Mouse (Mus musculus) right cerebral cortex, postnatal 4 days (tissue): ENCODE measurements around the gene Daxx.
"Not testable (repeated sequence)": the region's sequence is repeated elsewhere in the genome, so short reads cannot be mapped to it uniquely, and the experiment has no call there.

Experiments used
- DNase-seq: peaks from one replicate; pipeline ENCODE4 v3.0.0-alpha.2; 2022

Daxx gene

GRCm38 (mm10) chr17:33909077-33909868 lies at the start of gene Daxx:
TSS of gene Daxx (plus strand) at chr17:33909414.
- DNase-seq, result peak; percentile 97

DNA sequence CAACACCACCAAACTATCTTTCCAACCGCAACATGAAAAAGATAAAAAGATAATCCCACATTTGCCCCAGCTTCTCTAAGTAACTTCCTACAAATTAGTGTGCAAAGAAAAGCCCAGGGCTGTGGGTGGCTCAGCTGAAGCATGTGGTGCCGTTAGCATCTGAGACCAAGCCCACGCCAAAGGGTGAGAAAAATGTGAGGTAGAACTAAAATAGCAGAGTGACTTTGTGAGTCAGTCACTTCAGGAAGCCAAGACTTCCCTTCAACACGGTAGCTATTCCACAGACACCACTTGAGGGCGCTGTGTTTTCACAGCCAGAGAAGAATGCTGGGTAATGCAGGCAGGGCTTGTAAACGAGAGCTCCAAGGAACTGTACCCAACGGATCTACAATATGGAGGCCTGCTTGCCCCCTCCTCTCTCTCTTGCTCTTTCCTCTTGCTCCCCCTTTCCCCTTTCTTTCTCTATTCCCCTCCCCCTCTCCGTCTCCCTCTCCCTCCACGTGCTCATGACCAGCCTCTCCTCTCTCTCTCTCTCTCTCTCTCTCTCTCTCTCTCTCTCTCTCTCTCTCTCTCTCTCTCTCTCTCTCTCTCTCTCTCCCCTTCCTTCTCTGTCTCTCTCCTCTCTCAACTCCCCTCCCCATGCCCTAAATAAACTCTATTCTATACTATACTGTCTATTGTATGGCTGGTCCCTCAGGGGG lies 43.7 kb upstream of the Daxx start:
- DNase-seq, result peak; percentile 11

- not testable (repeated sequence) for DNase-seq
Observed at GRCm38 (mm10) chr17:33873537-33873936, 35.7 kb upstream of the Daxx start, which contains the start of gene Gm7029. TSS of gene Gm7029 (plus strand) at chr17:33873837.

DNA sequence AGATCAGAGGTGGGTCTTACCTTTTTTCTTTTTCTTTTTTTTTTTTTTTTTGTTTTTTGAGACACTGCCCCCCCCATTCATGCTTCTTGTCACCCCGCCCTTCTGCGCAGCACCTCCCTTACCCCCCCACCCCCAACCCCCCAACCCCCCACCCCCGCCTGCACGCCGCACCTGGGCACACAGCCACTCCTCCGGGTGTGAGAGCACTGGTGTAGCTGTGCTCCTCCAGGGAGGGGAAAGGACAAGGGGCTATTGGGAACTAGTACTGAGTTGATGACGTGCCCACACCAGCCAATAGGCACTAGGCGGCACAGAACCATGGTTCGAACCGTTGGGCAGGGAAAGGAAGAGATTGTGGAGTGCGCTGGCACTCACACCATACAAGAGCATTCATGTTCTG lies 34.8 kb upstream of the Daxx start:
- peak; percentile 10 for DNase-seq

GRCm38 (mm10) chr17:33875797-33876196 lies 33.4 kb upstream of the Daxx start:
- not testable (repeated sequence) for DNase-seq

- not testable (repeated sequence) for DNase-seq
Observed at GRCm38 (mm10) chr17:33884320-33884719, 24.9 kb upstream of the Daxx start.

GRCm38 (mm10) chr17:33887802-33888201 lies 21.4 kb upstream of the Daxx start:
- DNase-seq, result not testable (repeated sequence)

- DNase-seq, result not testable (repeated sequence)
Observed at GRCm38 (mm10) chr17:33888230-33888629, 21.0 kb upstream of the Daxx start.

DNA sequence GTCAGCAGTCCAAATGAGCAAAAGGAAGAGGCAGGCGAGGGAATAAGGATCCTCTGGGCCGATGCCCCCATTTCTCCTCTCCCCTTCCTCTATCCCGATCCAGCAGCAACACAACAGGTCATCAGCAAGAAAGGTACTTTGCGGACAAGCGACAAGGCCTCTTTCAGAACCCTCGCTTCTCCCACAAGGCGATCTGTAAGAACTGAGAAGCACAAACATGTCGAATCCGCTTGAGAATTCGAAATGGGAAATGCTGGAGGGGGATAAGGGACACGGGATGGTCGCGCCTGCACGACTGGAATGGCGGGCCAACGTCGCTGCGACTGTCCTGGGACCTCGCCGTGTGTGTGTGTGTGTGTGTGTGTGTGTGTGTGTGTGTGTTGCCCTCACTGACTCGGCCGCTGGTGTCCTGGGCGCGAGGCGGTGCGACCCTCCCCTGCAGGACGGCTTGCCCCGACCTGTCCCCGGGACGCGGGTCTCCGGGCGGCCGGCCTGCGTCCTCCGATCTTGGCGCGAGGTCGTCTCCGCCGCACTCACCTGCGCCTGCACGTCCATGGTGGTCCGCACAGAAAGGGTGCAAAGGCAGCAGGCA lies 19.2 kb upstream of the Daxx start:
- DNase-seq, result not testable (repeated sequence)

- peak; percentile 100 for DNase-seq
Observed at GRCm38 (mm10) chr17:33890533-33891059, 18.6 kb upstream of the Daxx start, which contains the start of gene Kifc1. TSS of gene Kifc1 (minus strand) at chr17:33890661.

DNA sequence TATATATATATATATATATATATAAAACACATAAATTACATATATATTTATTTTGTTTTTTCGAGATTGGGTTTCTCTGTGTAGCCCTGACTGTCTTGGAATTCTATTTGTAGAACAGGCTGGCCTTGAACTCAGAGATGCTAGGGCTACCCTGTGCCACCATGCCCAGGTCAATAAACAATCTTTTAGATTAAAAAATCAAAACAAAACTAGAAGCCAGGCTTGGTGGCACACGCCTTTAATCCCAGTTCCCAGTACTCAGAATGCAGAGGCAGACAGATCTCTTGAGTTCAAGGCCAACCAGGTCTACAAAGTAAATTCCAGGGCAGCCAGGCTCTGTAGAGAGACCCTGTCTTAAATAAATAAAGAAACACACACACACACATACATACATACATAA lies 17.9 kb upstream of the Daxx start:
- DNase-seq, result no peak

GRCm38 (mm10) chr17:33891892-33892291 lies 17.3 kb upstream of the Daxx start:
- not testable (repeated sequence) for DNase-seq

DNA sequence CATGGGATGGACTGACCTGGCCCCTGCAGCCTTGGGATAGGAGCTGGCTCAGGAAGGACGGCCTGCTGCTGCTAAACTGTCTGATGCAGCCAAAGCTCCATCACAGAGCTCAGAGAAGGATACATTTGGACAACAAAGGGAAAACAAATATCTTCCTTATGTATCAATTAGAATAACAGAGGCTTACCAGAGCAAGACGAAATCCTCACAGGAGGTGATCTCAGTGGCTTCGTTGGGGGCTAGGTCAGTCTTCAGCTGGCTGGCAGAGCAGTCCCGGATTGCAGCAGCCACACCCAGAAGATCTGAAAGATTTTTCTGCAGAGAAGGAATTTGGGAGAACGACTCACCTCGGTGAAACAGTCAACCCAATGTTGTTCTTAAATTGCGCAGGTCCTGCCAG lies 16.8 kb upstream of the Daxx start:
- no peak for DNase-seq

DNA sequence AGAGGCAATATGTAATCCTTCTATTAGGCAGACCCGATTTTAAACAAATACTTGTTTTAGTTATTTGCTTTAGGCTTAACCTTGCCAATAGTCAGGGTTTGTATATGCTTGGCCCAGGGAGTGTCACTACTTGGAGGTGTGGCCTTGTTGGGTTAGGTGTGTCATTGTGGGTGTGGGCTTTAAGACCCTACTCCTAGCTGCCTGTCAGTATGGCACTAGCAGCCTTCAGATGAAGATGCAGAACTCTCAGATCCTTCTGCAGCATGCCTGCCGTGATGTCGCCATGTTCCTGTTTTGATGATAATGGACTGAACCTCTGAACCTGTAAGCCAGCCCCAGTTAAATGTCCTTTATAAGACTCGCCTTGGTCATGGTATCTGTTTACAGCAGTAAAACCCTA lies 16.2 kb upstream of the Daxx start:
- DNase-seq, result not testable (repeated sequence)

GRCm38 (mm10) chr17:33897114-33897794 lies 12.0 kb upstream of the Daxx start:
- DNase-seq, result no peak

GRCm38 (mm10) chr17:33898193-33898592 lies 11.0 kb upstream of the Daxx start:
- not testable (repeated sequence) for DNase-seq

DNA sequence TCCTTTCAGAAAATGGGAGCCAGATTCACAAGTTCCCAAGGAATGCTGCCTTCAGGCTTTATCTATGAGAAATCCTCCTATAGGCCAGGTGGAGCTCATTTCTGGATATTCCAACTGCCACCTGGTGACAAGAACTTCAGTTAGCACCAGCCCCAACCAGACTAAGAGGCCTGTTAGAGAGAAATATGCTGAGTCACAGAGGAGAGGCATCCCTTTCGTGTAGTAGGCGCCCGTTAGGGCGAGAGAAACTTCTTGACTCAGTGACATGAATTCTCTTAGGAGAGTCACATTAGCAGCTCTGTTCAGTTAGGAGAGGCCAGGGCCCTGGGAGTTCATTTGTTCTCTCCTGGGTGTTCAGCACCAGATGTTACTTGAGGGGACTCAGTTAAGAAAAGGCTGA lies 9.6 kb upstream of the Daxx start:
- DNase-seq, result no peak

GRCm38 (mm10) chr17:33900281-33900988 lies 8.8 kb upstream of the Daxx start:
- DNase-seq, result no peak

- no peak for DNase-seq
Observed at GRCm38 (mm10) chr17:33900989-33901314, 8.3 kb upstream of the Daxx start.

- no peak for DNase-seq
Observed at GRCm38 (mm10) chr17:33901653-33902052, 7.6 kb upstream of the Daxx start.

GRCm38 (mm10) chr17:33902079-33902478 lies 7.1 kb upstream of the Daxx start:
- no peak for DNase-seq

DNA sequence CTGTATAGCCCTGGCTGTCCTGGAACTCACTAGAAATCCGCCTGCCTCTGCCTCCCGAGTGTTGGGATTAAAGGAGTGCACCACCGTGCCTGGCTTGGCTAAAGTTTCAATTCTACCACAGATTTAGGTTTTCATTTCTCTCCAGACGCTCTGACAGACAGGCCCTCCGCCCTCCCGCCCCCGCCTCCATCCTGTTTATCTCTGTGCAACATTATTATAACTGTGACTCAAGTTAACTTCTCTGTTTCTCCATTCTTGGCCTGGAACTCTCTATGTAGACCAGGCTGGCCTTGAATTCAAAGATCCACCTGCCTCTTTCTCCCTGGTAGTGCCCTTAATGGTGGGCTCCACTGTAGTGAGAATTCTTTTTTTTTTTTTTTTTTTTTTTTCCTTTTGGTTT lies 6.7 kb upstream of the Daxx start:
- DNase-seq, result no peak
